Mouse (Mus musculus): ENCODE results near the gene Epha10. TPM values are rescaled to one million over a fixed set of nuclear protein-coding genes. Genes with fewer than 3 reads are reported as not detected.

Gene Epha10
- not detected for polyA plus RNA-seq (2017; shearing (Covaris generic))

GRCm38 (mm10) chr4:124880599-124880998, at the start of gene Epha10:
Epha10 (plus strand) TSS chr4:124880899.

DNA sequence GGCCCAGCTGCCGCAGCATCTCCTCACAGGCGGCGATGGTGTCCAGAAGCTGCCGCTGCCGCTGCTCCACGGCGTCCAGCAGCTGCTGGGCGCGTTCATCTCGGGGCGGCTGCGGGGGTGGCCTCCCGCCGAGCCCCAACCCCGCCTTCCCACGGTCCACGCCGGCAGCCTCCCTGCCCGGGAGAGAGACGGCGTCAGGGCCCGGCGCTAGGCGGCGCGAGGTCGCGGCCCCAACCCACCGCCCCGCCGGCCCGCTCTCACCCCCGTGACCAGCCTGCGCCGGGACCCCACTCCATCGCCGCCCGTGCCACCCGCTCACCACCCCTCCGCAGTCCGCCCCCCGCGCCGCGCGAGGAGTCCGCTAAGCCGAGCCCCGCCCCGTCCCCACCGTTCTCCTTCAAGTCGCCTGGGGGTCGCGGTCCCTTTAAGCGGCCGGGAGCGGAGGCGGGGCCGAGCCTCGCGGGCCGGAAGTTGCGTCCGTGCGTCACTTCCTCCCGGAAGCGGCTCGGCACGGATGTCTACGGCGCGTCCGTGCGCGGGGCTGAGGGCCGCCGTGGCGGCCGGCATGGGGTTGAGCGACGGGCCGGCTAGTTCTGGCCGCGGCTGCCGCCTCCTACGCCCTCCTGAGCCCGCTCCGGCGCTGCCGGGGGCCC, 30.3 kb upstream of the Epha10 start, which contains the start of gene Yrdc:
Gene Yrdc (plus strand): TSS at position 419 of the 653 bp plus-strand sequence.

GRCm38 (mm10) chr4:124850933-124851658, 29.6 kb upstream of the Epha10 start, which contains the start of gene 1110065P20Rik:
1110065P20Rik (minus strand) TSS chr4:124851196.

GRCm38 (mm10) chr4:124861283-124862188, 19.2 kb upstream of the Epha10 start, which contains the start of gene Maneal:
Maneal (minus strand) TSS chr4:124862171.

DNA sequence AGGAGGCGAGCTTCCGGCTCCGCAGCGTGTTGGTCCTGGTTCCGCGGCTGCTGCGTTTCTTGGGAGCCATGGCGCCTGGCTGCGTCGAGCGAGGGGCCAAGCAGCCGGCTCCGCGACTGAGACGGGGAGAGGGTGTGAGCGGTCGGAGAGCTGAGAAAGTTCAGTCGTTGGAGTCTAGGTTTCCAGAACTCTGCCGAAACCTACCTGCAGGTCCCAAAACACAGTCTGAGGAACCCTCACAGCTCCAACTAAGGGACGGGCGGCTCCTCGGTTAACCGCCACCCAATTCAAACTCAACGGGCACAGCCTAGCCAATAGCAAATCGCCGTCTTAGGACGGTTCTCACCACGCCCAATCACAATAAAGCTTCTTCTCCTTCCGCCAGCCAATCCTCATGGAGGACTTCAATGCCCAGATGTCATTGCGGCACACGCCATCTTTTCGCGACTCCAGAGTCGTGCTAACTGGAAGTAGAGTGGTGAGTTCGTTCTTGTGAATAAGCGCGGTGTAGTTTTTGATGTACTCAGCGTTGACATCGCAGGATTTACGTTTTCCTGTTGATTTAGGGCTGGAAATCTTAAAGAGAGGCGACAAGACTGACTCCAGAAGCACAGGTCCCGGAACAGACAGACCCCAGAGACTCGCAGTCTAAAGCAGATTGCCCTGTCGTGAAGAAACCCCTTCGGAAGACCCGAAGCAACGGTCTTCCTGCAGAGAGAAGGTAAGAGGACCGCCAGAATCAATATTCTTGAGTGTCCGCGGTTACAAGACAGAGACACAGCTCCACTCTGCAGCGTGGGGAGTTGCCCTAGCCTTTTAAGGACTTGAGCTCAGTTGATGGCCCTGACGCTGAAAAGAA, 56.1 kb downstream of the Epha10 start, which contains the start of gene 9930104L06Rik:
Gene 9930104L06Rik (plus strand): TSS at position 436 of the 859 bp plus-strand sequence.

DNA sequence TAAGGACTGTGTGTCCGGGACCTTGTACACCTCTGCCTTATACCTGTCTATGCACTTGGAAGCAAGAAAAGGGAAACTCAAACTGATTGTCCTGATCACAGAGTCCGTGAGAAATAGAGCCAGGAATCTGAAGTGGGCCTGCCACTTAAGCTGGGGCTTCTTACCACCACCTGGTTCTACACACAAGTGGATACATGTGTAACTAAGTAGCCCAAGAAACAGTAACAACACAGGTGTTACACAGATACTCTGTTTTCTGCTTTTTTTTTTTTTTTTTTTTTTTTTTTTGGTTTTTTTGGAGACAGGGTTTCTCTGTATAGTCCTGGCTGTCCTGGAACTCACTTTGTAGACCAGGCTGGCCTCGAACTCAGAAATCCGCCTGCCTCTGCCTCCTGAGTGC, 58.5 kb downstream of the Epha10 start, which contains the start of gene Cdca8:
Gene Cdca8 (minus strand): TSS at position 101 of the 400 bp plus-strand sequence.

Other genes with a start within 250 kb of the Epha10 start
- not detected for gene Pou3f1, start 224.1 kb upstream of the Epha10 start, polyA plus RNA-seq (2017; shearing (Covaris generic))
- gene Utp11, start 187.3 kb upstream of the Epha10 start, polyA plus RNA-seq (2017; shearing (Covaris generic)): 34.0 TPM
- gene Fhl3, start 180.2 kb upstream of the Epha10 start, polyA plus RNA-seq (2017; shearing (Covaris generic)): 0.76 TPM
- gene Sf3a3, start 166.1 kb upstream of the Epha10 start, polyA plus RNA-seq (2017; shearing (Covaris generic)): 97.9 TPM
- 142 TPM for gene Inpp5b, start 139.0 kb upstream of the Epha10 start, polyA plus RNA-seq (2017; shearing (Covaris generic))
- 16.9 TPM for gene Mtf1, start 78.8 kb upstream of the Epha10 start, polyA plus RNA-seq (2017; shearing (Covaris generic))
- 154 TPM for gene Yrdc, start 30.2 kb upstream of the Epha10 start, polyA plus RNA-seq (2017; shearing (Covaris generic))
- 24.0 TPM for gene 1110065P20Rik, start 29.7 kb upstream of the Epha10 start, polyA plus RNA-seq (2017; shearing (Covaris generic))
- gene Maneal, start 18.7 kb upstream of the Epha10 start, polyA plus RNA-seq (2017; shearing (Covaris generic)): 2.3 TPM
- 9.8 TPM for gene 9930104L06Rik, start 56.1 kb downstream of the Epha10 start, polyA plus RNA-seq (2017; shearing (Covaris generic))
- gene Cdca8, start 58.4 kb downstream of the Epha10 start, polyA plus RNA-seq (2017; shearing (Covaris generic)): 1.5 TPM
- gene Rspo1, start 105.5 kb downstream of the Epha10 start, polyA plus RNA-seq (2017; shearing (Covaris generic)): not detected
- 109 TPM for gene Gnl2, start 135.7 kb downstream of the Epha10 start, polyA plus RNA-seq (2017; shearing (Covaris generic))
- gene Dnali1, start 184.8 kb downstream of the Epha10 start, polyA plus RNA-seq (2017; shearing (Covaris generic)): not detected
- 40.9 TPM for gene Snip1, start 185.8 kb downstream of the Epha10 start, polyA plus RNA-seq (2017; shearing (Covaris generic))
- gene Meaf6, start 204.2 kb downstream of the Epha10 start, polyA plus RNA-seq (2017; shearing (Covaris generic)): 47.3 TPM
- gene Zc3h12a, start 246.9 kb downstream of the Epha10 start, polyA plus RNA-seq (2017; shearing (Covaris generic)): 43.1 TPM